Mouse (Mus musculus) right cerebral cortex, postnatal 10 days (tissue): ENCODE measurements around the gene Flrt3.

Source experiments
- DNase-seq, 2 experiments: peaks; one replicate each; pipeline ENCODE4 v3.0.0; 2021; ENCODE audit warnings: low spot score in 2 of 2

Flrt3 gene

DNA sequence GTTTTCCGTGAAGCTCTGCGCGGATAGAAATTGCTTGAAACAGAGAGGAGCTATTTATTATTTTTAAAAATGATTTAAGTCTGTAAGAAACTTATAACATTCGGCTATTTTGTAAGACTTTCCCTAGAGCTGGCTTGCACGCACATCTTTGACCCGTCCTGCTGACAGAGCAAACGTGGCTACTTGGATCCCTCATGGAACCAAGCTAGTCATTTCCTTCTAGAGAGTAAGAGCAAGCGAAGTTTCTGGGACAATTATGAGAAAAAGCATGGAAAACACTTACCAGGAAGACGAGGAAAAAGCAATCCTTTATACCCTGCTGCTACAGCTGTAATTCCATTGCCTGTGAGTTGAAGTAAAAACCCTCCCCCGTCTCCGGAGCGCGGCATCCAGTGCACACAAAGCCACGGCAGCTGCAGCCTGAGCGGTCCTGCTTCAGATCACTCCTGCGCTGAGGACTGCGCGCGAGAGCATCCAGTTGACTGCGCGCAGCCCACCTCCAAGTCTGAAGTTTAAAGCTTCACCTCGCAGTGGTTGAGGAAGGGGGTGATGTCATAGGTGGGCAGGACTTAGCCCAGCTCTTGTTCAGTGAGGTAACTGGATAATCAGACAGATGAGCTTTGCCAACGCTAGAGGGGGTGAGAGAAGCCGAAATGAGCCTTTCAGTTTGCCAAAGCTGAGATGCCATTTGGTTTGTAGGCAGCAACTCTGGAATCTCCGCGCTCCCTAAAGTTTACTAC lies at the start of gene Flrt3:
Gene Flrt3, minus strand, starts transcription at position 507 of the 740 bp plus-strand sequence.
- DNase-seq = peak; percentile 94 to 97

DNA sequence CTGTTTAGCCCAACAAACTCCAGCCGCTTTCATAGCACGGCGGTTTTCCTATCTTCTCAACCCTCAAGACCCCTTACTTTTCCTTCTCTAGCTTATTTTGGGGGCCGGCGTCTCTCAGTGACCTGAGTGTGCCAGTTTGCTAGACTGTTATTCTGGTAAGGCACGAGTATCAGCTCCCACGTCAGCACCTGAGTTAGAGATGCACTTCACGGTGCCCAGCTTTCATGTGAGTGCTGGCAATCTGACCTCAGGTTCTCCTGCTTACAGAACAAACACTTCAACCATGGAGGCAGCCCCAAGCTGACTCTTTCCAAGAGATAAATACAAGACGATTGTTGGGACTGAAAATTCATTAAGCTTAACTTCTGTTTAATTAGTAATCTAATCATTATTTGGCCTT lies 46.1 kb upstream of the Flrt3 start:
- DNase-seq = no peak

DNA sequence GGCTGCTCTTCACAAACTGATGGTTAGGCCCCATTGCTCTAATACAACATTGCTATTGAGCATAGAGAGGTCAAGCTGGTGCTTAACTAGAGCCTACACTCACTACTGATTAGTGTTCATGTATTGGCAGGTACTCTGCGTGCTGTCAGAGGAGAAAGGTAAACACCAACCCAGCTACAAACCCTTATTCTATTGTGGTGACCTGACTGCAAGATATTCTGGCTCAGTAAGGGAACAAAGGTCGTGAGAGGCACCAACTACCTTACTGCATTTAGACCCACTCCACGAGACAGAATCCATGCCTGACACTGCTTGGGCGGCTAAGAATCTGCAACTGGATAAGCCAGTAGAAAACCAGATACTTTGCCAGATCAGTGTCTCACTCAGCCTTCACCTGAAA lies 44.6 kb upstream of the Flrt3 start:
- no peak for DNase-seq

- DNase-seq = no peak
Measured at GRCm38 (mm10) chr2:140707550-140707949, 36.3 kb upstream of the Flrt3 start.

DNA sequence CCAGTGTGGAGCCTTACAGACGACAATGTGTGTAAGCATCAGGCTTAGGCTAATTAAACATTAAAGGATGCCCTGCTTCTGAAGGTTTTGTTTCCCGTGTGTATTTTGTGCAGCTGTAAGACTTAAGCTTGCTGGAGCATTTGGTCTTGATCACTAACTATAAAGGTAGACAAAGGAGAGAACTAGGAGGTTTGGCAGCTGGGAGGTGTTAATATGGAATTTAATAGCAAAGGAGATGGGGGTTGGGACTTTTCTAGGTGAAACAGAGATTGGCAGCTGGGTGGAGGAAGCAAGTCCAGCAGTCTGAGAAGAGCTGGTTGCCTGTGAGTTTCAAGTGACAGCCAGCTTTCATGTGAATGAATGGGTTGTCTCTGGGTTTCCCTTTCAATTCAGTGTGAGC lies 34.0 kb upstream of the Flrt3 start:
- no peak for DNase-seq

GRCm38 (mm10) chr2:140704146-140704545 lies 32.9 kb upstream of the Flrt3 start:
- DNase-seq = no peak

DNA sequence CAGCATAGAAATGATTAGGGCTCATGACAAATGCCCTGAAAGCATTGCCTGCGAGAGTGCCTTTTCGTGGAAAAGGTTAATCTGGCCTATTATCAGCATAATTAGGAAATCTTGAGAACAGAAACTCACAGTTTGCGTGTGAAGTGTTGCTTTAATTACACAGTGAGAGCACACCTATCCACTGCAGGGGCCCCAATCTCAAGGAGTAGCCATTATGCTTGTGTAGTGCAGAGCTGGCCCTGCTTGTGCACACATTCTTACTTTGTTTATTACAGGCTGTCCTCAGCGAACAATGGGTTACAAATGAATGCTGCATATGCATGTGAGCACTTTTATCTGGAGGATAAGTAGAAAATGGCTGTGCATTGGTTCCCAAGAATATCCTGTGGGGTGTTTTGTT lies 32.1 kb upstream of the Flrt3 start:
- DNase-seq = no peak

GRCm38 (mm10) chr2:140698585-140698984 lies 27.3 kb upstream of the Flrt3 start:
- DNase-seq = no peak

- DNase-seq = no peak
Measured at GRCm38 (mm10) chr2:140693845-140694244, 22.6 kb upstream of the Flrt3 start.

GRCm38 (mm10) chr2:140692461-140692860 lies 21.2 kb upstream of the Flrt3 start:
- no peak for DNase-seq

DNA sequence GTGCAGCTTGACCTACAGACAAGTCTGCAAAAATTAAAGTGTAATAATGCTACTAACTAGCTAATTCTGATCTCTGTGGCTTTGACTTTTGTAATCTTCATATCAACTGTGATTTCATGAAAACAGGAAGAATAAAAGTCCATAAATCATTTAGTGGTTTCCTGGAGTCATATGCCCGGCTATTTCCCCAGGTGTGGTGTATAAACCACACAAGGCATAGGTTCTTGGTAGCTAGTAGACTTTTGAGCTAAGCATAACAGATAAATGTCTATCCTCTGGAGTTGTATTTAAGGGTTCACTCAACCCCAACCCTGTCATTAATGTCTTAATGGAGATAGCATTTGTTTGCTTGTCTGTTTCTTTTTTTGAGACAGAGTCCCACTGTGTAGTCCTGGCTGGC lies 20.1 kb upstream of the Flrt3 start:
- no peak for DNase-seq

GRCm38 (mm10) chr2:140690906-140691305 lies 19.6 kb upstream of the Flrt3 start:
- DNase-seq = no peak

- no peak for DNase-seq
Measured at GRCm38 (mm10) chr2:140676728-140677127, 5.5 kb upstream of the Flrt3 start.

DNA sequence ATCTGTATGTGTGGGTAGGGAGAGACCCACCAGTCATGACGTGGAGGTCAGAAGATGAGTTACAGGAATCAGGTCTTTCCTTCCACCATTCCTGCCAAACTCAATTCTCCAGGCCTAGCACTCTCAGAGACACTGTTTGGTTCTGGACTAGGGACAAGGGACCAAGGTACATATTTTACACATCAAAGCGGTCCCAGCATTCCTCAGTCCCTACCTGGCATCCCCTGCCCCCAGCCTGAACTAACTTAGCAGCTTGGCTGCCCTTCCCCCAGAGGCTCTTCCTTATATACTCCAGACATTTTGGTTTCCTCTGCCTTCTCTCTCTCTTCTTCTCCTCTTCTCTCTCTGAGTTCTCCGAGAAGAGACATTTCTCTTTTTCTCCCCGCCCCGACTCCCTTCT lies 2.2 kb upstream of the Flrt3 start:
- DNase-seq = no peak

- peak; percentile 72 to 78 for DNase-seq
Measured at GRCm38 (mm10) chr2:140670457-140670856, 812 bp downstream of the Flrt3 start.

- no peak for DNase-seq
Measured at GRCm38 (mm10) chr2:140669786-140670185, 1.5 kb downstream of the Flrt3 start.

DNA sequence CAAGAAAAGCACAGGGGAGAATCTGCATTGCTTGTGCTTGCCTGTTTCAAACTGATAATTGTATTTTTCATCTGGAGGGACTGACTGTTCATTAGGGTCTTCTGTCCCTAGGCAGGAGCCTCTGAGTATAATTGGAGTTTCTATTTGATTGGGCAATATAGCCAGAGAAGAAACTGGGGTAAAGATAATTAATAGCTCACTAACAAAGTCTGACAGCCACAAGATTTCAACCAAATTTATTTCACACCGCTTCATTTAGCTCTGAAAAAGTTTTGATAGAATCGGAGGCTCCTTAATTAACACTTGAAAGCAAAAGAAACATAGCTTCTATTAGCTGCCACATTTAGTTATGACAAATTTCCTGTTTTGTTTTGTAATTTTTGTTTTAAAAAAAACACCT lies 2.2 kb downstream of the Flrt3 start:
- no peak for DNase-seq

- DNase-seq = peak; percentile 91 to 93
Measured at GRCm38 (mm10) chr2:140668311-140668710, 3.0 kb downstream of the Flrt3 start.

- DNase-seq = no peak
Measured at GRCm38 (mm10) chr2:140667261-140668047, 3.8 kb downstream of the Flrt3 start.

- no peak for DNase-seq
Measured at GRCm38 (mm10) chr2:140666846-140667245, 4.4 kb downstream of the Flrt3 start.

GRCm38 (mm10) chr2:140664381-140664780 lies 6.9 kb downstream of the Flrt3 start:
- no peak for DNase-seq

DNA sequence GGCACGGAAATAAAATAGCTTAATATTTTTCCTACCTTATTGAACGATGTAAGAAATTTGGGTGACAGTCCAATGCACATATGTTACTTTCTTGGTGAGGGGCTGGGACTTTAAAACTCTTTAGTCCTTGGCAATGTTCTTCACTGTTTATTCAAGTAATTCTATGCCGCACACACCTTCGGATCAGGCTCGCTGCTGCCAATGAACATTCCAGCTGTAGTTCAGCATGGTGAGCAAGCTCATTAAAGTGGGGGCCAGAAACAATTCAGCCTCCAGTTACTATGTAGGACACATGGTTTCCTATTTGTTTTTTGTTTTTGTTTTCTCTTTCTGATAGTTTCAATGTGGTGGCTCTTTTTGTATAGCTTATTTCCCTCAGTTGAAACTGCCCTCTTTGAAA lies 8.6 kb downstream of the Flrt3 start:
- no peak for DNase-seq

GRCm38 (mm10) chr2:140653978-140654377 lies 17.3 kb downstream of the Flrt3 start:
- no peak for DNase-seq
